Mouse (Mus musculus) heart, adult 9 months (tissue): ENCODE measurements around the gene Wbp4.

Experiments used
- DNase-seq, 2 experiments: peaks; one replicate each; pipeline ENCODE4 v3.0.0; 2022; ENCODE audit warnings: low spot score in 2 of 2

Gene Wbp4

GRCm38 (mm10) chr14:79507846-79508245 is 26.5 kb upstream of the Wbp4 start:
- DNase-seq: no peak

DNA sequence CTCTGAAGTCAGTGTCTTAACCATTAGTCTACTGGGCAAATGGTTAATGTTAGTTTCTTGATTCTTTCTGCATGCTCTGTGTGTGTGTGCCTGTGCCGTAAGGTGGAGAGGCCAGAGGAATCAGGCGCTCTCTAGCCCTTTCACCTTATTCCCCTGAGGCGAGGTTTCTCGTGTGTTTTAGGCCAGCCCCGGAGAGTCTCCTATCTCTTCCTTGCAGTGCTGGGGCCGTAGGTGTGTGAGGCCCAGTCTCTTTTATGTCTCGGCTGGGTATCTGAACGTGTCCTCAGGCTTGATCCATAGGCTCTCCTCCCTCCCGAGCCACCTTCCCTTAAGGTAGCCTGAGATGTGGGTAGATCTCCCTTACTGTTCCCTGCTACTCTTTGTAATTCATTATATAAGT is 24.9 kb upstream of the Wbp4 start:
- no peak for DNase-seq

DNA sequence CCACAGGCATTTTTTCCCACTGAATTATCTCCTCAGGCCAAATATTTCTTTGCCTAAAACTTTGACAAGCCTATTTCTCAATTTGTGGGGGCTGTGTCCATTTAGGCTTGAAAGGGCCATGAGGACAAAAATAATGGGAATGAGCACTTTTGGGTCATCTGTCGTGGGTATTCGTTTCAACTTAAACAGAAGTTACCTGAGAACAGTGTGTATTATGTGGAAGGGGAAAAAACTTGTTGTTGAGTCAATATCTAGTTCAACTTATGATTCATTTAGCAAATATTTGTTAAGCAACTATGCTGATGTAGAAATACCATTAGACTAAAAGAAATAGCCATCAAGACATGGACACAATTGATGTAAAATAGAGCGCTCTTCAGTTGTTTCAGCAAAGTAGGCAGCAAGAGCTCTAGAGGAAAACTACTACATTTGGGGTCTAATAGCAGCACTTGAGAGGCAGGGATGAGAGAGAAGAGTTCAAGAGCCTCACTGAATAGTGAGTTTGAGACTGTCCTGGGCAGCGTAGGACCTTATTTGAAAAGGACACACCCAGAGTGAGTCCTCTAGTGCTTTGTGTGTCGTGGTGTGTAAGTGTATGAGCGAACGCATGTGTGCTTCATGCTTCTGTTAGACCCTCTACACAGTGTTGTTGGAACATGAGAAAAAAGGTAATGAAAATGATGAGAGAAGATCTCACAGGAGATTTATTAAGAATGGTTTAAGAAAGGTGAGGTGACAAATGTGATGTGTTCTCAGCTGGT is 23.1 kb upstream of the Wbp4 start:
- DNase-seq: no peak

GRCm38 (mm10) chr14:79503371-79504075 is 22.2 kb upstream of the Wbp4 start:
- DNase-seq: peak in 1 of 2 experiments; percentile 33

GRCm38 (mm10) chr14:79500756-79501155 is 19.4 kb upstream of the Wbp4 start:
- no peak for DNase-seq

- DNase-seq: no peak
Measured at GRCm38 (mm10) chr14:79499326-79499725, 18.0 kb upstream of the Wbp4 start.

DNA sequence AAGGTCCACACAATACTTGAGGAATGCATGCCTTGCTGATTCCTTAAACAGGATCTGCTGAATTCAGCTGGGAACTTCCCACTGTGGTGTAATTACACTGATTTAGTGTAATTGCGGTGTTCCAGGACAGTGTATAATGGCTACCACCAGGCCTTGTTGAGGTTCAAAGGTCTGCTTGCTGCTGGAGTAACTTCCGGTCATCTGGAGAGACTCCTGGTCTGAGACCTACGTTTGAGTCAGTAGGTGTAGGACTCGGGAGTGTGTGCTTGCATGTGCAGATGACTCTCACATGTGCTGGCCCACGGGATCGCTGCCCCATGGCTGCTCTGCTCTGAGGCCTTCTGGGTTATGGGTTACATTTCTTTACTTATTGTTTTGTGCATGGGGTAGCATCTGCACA is 13.0 kb upstream of the Wbp4 start:
- DNase-seq: no peak

GRCm38 (mm10) chr14:79490246-79490645 is 8.9 kb upstream of the Wbp4 start:
- DNase-seq: no peak

DNA sequence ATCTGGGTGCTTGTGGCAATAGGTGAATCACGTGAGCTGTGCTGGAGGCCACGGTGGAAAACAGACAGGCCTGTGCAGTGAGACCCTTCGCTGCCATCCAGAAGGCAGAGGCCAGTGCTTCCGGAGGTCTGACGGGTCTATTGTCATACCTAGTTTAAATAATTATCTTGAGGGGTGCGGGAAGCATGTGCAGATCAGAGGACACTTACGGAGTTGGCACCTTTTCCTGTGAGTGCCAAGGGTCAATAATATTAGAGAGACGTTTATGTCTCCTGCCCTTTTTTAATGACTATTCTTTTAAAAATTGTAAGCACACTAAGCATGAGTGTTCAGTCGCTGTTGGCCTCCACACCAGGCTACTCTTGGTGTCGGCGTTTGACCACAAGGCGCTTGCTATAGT is 7.8 kb upstream of the Wbp4 start:
- DNase-seq: no peak

DNA sequence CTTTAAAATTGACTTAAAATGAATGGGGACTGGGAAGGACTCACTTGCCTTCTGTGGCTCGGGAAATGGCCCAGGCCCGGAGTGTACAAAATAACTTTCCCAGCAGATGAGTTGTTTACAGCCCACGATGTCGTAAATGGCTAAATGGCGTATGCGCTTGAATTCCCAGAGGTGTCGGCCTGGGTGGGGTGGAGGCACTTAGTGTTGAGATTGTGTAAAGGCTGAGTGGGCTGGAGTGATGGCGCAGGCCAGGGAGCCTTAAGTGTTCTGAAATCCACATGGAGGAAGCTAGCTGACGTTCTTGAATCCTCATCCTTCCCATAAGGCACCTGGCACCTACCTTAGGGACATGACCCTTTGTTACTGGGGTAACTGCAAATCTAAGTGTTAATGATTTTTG is 7.2 kb upstream of the Wbp4 start:
- DNase-seq: peak; percentile 73 to 76

DNA sequence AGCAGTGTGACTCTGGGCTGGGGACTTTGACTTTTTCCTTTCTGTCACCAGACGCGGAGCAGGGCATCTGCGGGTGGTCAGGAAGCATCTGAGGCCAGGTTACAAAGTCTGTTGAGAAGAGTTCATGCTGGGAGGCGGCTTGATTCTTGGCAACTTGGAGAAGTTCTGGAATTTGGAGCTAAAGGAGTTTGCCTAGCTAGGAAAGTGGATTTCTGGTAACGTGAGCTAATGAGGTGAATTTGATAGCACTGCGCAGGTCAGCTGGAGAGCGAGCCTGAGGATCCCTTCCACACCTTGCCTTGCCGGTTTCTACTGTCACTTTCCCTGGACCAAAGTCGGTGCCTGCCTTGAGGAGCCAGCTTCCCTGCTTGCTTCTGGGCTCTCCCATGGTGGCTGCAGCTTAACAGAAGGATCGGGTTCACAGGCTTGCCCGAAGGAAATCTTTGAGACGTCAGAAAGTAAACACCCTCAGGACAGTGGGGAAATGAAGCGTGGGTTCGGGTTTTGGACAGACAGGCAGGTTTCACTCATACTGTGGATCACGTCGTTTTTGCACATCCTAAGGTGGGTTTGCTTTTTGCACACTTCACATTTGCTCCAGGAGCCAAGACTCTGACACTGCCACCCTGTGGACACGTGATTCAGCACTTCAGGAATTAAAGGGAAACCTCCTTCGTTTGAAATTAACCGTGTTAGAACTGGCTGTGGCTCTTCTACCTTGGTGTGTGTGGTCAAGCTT is 5.8 kb upstream of the Wbp4 start:
- peak in 1 of 2 experiments; percentile 52 for DNase-seq

- DNase-seq: no peak
Measured at GRCm38 (mm10) chr14:79486617-79486992, 5.3 kb upstream of the Wbp4 start.

DNA sequence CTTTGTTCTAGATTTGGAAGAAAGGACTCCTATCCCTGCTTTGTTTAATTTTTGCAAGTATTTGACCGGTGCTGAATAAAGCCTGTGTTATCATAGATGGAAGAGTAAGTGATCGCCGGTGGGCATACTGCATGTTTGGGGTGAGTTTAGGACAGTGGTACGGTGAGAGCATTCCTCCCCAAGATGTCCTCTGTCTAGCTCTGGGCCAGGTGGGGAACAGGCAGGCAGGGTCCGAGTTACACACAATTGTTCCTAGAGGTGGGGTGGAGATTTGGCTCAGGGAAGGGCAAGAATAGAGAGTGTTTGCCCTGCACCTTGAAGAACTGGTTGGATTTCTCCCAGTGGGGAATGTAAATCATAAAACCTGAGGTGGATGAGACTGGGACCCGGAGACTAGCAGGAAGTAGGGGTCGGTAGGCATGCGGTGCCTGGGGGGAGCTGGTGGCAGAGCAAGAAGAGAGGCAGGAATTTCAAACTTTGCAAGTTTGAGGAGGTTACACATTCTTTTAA is 2.3 kb upstream of the Wbp4 start:
- no peak for DNase-seq

DNA sequence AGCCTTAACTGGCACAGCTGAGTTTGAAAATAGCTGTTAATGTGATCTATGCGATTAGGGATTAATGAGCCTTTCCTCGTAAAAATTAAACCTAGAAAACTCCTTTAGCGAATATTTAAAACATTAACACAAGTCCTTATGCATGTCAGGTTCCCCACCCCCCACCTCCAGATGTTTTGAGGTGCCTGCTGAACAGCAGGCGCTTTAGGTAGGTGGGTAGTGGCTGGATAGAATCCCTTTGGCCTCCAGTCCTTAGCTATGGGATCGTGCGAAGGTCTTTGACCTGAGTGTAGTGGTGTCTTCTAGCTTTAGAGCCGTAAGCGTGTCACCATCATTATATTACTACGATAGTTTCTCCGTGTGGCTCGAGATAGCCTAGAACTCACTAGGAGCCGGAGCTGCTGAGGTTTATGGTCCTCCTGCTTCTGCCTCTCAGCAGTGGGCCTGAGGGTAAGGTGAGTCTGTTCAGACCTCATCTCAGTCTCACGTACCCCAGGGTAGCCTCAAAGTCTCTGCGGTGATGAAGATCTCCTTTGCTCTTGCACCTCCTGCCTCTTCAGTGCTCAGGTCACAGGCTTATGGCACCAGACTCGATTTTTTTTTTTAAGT is 1.5 kb upstream of the Wbp4 start:
- DNase-seq: peak in 1 of 2 experiments; percentile 15

- DNase-seq: peak; percentile 62 to 65
Measured at GRCm38 (mm10) chr14:79482251-79482661, 936 bp upstream of the Wbp4 start.

DNA sequence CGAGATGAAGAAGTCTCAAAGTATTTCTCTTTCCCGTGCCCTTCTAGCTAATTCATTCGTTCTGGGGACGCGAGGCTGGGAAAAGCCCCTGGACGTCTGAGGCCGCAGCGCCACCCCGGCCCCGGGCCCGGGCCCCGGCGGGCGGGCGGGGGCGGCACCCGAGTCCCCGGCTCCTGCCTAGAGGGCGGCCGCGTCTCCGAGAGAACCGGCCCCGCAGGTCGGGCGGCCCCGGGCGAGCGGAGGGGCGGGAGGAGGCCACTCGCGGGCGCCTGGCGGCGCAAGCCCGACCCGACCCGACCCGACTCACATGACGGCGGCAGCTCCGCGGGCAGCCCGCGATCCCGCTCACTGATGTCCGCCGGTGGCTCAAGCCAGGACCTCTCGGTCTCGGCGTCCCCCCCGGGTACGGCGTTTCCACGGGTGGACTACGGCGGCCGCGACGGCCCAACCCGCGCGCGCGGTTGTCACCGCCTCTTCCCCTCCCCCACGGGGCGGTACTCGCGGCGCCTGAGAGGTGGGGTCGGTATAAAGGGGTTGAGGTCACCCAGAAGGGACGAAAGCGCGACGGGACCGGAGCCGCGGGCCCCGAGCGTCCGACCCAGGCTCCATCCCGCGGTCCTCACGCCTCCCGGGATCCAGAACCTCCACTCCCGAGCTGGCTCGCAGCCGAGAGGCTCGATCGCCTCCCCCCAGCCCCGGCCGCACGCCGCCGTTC is 539 bp downstream of the Wbp4 start, which contains the start of gene Elf1:
Gene Elf1 (plus strand): TSS at position 571 of the 715 bp plus-strand sequence.
- peak; percentile 96 to 98 for DNase-seq

DNA sequence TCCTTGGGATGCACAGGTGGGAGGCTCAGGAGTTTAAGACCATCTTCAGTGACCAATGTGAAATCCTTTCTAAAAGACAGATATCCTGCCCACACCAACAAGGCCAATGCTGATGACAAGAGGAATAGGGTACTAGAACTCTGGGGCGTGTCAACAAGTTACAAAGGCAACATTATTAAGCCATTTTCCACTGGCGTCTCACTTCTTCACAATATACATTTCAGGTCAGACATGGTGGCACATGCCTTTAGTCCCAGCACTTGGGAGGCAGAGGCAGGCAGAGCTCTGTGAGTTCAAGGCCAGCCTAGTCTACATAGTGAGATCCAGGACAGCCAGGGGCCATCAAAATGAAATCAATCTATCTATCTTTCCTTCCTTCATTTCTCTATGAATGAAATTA is 7.9 kb downstream of the Wbp4 start:
- no peak for DNase-seq

- DNase-seq: peak in 1 of 2 experiments; percentile 32
Measured at GRCm38 (mm10) chr14:79467621-79468020, 13.7 kb downstream of the Wbp4 start.

GRCm38 (mm10) chr14:79465623-79466022 is 15.7 kb downstream of the Wbp4 start:
- DNase-seq: no peak

DNA sequence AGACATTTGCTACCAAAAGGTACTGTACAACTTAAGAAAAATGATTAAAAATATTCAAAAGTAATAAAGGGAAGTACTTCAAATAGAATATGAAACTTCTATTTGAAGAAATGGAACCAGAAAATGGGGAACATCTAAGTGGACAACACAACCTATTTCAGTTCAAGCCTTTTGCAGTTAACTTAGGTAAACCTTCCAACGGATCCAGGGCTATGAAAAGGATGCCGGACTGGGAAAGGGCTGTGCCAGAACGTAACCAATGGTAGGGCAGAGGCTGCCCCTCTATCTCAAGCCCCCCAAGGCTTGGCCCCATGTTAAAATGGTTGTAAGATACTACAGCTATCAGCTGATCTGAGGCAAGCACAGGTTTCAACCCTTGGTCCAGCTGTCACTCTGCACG is 20.3 kb downstream of the Wbp4 start:
- no peak for DNase-seq

- DNase-seq: no peak
Measured at GRCm38 (mm10) chr14:79460401-79460800, 20.9 kb downstream of the Wbp4 start.
